ENCODE assay signal across 13 mouse cellular contexts in the genomic region with DNA sequence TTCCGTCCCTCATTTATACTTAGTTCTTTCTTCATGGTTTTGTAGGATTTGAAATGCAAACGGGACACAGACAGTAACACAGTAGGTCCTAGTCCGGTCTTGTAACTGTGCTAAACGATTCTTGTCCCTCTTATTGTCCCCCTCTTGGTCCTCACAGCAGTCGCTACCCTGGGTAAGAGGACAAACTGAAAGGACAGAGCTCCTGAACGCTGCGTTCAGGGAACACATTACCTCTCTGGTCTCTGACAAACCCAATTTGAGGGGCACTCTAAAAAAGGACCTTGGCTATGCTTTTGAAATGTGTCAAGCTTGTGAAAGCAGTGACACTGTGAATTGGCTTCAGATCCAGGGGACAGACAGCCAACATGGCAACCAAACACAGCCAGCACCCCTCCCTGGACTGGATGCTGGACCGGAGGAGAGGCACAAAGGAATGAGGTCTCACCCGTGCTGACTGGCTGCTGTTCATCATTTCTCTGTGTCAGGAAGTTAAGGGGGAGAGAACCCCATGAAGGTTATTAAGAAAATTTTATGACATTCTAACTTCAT. TPM values are rescaled to one million over a fixed set of nuclear protein-coding genes. Genes with fewer than 3 reads are reported as not detected.
DNase-seq lines count a peak whose midpoint lies in the region; ATAC-seq and TF ChIP-seq lines count a peak whose summit lies in the region.
"Had no signal": no experiment of that assay in that cellular context is flagged by ENCODE, and none has a peak within 500 bp of the region (broad histone marks: within the 10 kb centered on the region; RNA-seq: fewer than 3 reads in every experiment).

No protein-coding gene starts in this region.

- peaks cover 15% of the 10 kb centered on the region for H3K4me1 ChIP-seq in midbrain, embryonic 10.5 days
- peaks cover 16% of the 10 kb centered on the region for H3K4me1 ChIP-seq in midbrain, embryonic 11.5 days (ENCODE audit: control insufficient read depth, insufficient read depth, low read length)
- H3K4me1 ChIP-seq in forebrain, postnatal 0 days (ENCODE audit: insufficient read depth) = no peaks in the 10 kb centered on the region
- H3K4me1 ChIP-seq in midbrain, embryonic 14.5 days (ENCODE audit: control insufficient read depth, insufficient read depth, low read length) = peaks cover 10% of the 10 kb centered on the region; the same call in 1 of the 2 replicates

- 87% methylated on average over 9 of the region's 9 CpGs for WGBS in midbrain, embryonic 10.5 days
- WGBS in midbrain, embryonic 11.5 days = 87% methylated on average over 9 of the region's 9 CpGs
- WGBS in forebrain, postnatal 0 days = 38% methylated on average over 9 of the region's 9 CpGs
- 73% methylated on average over 9 of the region's 9 CpGs for WGBS in midbrain, embryonic 14.5 days

- H3K4me3 ChIP-seq in midbrain, embryonic 10.5 days = no peak overlapping the region
- H3K4me3 ChIP-seq in midbrain, embryonic 11.5 days (ENCODE audit: low read depth, low read length) = no peak overlapping the region
- no peak overlapping the region for H3K4me3 ChIP-seq in forebrain, postnatal 0 days (ENCODE audit: low read depth, low read length)
- H3K4me3 ChIP-seq in midbrain, embryonic 14.5 days (replicated peaks; ENCODE audit: low read depth, low read length) = no peak overlapping the region
- H3K4me3 ChIP-seq: limb, embryonic 12.5 days had no signal

- H3K36me3 ChIP-seq in midbrain, embryonic 10.5 days = no peaks in the 10 kb centered on the region
- H3K36me3 ChIP-seq in midbrain, embryonic 11.5 days (ENCODE audit: control insufficient read depth, insufficient read depth, low read length) = no peaks in the 10 kb centered on the region
- no peaks in the 10 kb centered on the region for H3K36me3 ChIP-seq in forebrain, postnatal 0 days (ENCODE audit: insufficient read depth)
- no peaks in the 10 kb centered on the region for H3K36me3 ChIP-seq in midbrain, embryonic 14.5 days (ENCODE audit: control insufficient read depth, insufficient read depth, low read length)
- H3K36me3 ChIP-seq: limb, embryonic 12.5 days had no signal

- DNase-seq in frontal cortex, postnatal 25 days (ENCODE audit: low spot score in 2 of 2) = no peak
- DNase-seq in midbrain, embryonic 10.5 days (ENCODE audit: low spot score) = no peak
- DNase-seq in midbrain, embryonic 11.5 days (ENCODE audit: low spot score, missing footprints) = no peak
- DNase-seq in forebrain, postnatal 0 days = peak; percentile 30
- no peak for DNase-seq in midbrain, embryonic 14.5 days
- no peak for DNase-seq in lung, adult 18-20 months
- no peak for DNase-seq in right cerebral cortex, postnatal 14 days
- DNase-seq: adrenal gland, adult 2 months; lung, embryonic 14.5 days; thymus, postnatal 36 days had no signal

- H3K9ac ChIP-seq in midbrain, embryonic 11.5 days (ENCODE audit: low read length) = no peak overlapping the region
- no peak overlapping the region for H3K9ac ChIP-seq in forebrain, postnatal 0 days
- no peak overlapping the region for H3K9ac ChIP-seq in midbrain, embryonic 14.5 days (replicated peaks; ENCODE audit: low read length)
- H3K9ac ChIP-seq: limb, embryonic 12.5 days; lung, embryonic 14.5 days had no signal

- no peaks in the 10 kb centered on the region for H3K27me3 ChIP-seq in midbrain, embryonic 10.5 days (ENCODE audit: low read depth, poor library complexity, severe bottlenecking)
- H3K27me3 ChIP-seq in midbrain, embryonic 11.5 days (ENCODE audit: control insufficient read depth, insufficient read depth, low read length) = no peaks in the 10 kb centered on the region
- H3K27me3 ChIP-seq in forebrain, postnatal 0 days (ENCODE audit: insufficient read depth, low read length) = no peaks in the 10 kb centered on the region
- H3K27me3 ChIP-seq in midbrain, embryonic 14.5 days (ENCODE audit: control insufficient read depth, insufficient read depth, low read length) = no peaks in the 10 kb centered on the region
- H3K27me3 ChIP-seq: limb, embryonic 12.5 days had no signal

- peak overlapping the region; percentile 38; the same call in 1 of the 2 replicates for H3K27ac ChIP-seq in midbrain, embryonic 10.5 days (replicated peaks)
- no peak overlapping the region for H3K27ac ChIP-seq in midbrain, embryonic 11.5 days (ENCODE audit: low read depth, low read length)
- H3K27ac ChIP-seq in forebrain, postnatal 0 days (ENCODE audit: low read depth, low read length) = peak overlapping the region; percentile 70; the same call in 1 of the 2 replicates
- H3K27ac ChIP-seq in midbrain, embryonic 14.5 days (replicated peaks; ENCODE audit: low read depth, low read length) = 0 out of 2 replicates have a peak overlapping the region, but pooled peaks have one; percentile 37
- H3K27ac ChIP-seq: kidney, postnatal 0 days; limb, embryonic 12.5 days had no signal

- no peak for TF ChIP-seq CTCF in forebrain, postnatal 0 days (IDR thresholded peaks at IDR 0.05; ENCODE audit: low read depth)

- H3K9me3 ChIP-seq in midbrain, embryonic 10.5 days (replicated peaks) = no peaks in the 10 kb centered on the region
- H3K9me3 ChIP-seq in midbrain, embryonic 11.5 days (ENCODE audit: control insufficient read depth, low read length) = no peaks in the 10 kb centered on the region
- no peaks in the 10 kb centered on the region for H3K9me3 ChIP-seq in forebrain, postnatal 0 days (ENCODE audit: low read length)
- H3K9me3 ChIP-seq in midbrain, embryonic 14.5 days (ENCODE audit: control insufficient read depth, low read length) = no peaks in the 10 kb centered on the region
- H3K9me3 ChIP-seq: limb, embryonic 12.5 days had no signal

- peak; percentile 41; the same call in 1 of the 2 replicates for ATAC-seq in frontal cortex, adult (ENCODE audit: low TSS enrichment)
- ATAC-seq in midbrain, embryonic 11.5 days (ENCODE audit: low FRiP score) = no peak
- ATAC-seq in forebrain, postnatal 0 days = peak; percentile 55
- ATAC-seq in midbrain, embryonic 14.5 days (ENCODE audit: low FRiP score, low TSS enrichment) = no peak

- no peak overlapping the region for H3K4me2 ChIP-seq in midbrain, embryonic 11.5 days
- no peak overlapping the region for H3K4me2 ChIP-seq in forebrain, postnatal 0 days (ENCODE audit: low read depth)
- no peak overlapping the region for H3K4me2 ChIP-seq in midbrain, embryonic 14.5 days (ENCODE audit: low read length)
- H3K4me2 ChIP-seq: limb, embryonic 12.5 days; lung, embryonic 14.5 days had no signal

RNA-seq across cellular contexts. Expression of a gene that starts 37.6 kb away (rescaled TPM):
- 6.6 and 11.4 TPM in 2 replicates for polyA plus RNA-seq in midbrain, embryonic 10.5 days (2016; fragmentation: Nextera tagmentation; extraction: Ambion mirVana)
- polyA plus RNA-seq in midbrain, embryonic 11.5 days (2014; fragmentation: Nextera tagmentation; extraction: Ambion mirVana) = 19.9 and 21.2 TPM in 2 replicates
- 105 and 125 TPM in 2 replicates for total RNA-seq in forebrain, postnatal 0 days (2014; rRNA removed)
- 27.9 and 43.0 TPM in 2 replicates for polyA plus RNA-seq in forebrain, postnatal 0 days (2015; fragmentation: Nextera tagmentation; extraction: Ambion mirVana)
- 84.3 and 114 TPM in 2 replicates for polyA plus RNA-seq in midbrain, embryonic 14.5 days (2014; fragmentation: Nextera tagmentation; extraction: Ambion mirVana)

Comparison
In these comparisons a context has a peak if more than half of its experiments do, and no peak if none do; other contexts are left out.
1. ATAC-seq: peak in frontal cortex, adult (single experiment) and forebrain, postnatal 0 days (single experiment); none in midbrain, embryonic 11.5 days (single experiment) and midbrain, embryonic 14.5 days (single experiment).